Mouse (Mus musculus) left cerebral cortex, adult 9 months (tissue): Measurements from ENCODE around the gene Ripply2.
"Not testable (repeated sequence)": the region's sequence is repeated elsewhere in the genome, so short reads cannot be mapped to it uniquely, and the experiment has no call there.

Experiments
- DNase-seq, 2 experiments: peaks; one replicate each; pipeline ENCODE4 v3.0.0; 2022; ENCODE audit warnings: low spot score in 2 of 2

The Ripply2 gene

DNA sequence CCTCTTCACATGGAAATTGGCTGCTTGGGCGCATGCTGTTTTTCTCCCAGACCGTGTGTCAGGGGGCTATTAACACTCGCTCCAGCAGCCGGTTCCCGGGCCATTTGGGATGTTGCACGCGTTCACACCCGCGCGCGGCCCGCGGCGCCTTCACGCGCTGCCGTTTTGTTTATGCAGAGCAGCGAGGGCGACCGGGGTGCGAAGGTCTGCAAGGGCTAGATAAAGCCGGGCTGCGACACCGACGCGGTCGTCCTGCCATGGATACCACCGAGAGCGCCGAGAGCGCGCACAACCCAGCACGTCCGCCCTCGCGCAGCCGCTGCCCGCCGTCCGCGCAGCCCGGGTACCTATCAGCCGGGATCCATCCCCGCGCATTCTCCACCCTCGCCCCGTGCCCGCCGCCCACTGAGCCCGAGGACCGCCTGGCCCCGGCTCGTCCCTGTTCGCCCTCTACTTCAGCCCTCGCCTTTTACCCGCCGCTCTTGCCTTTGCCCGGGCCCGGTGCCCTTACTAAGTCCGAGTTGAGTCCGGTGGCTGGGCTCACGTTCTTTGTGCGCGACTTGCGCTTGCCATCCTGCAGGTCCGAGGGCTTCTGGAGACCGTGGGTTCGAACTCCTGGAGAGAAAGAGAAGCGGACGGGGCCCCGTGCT is at the start of gene Ripply2:
Gene Ripply2, plus strand, starts transcription at position 250 of the 650 bp plus-strand sequence.
- peak in 1 of 2 experiments; percentile 47 for DNase-seq

DNA sequence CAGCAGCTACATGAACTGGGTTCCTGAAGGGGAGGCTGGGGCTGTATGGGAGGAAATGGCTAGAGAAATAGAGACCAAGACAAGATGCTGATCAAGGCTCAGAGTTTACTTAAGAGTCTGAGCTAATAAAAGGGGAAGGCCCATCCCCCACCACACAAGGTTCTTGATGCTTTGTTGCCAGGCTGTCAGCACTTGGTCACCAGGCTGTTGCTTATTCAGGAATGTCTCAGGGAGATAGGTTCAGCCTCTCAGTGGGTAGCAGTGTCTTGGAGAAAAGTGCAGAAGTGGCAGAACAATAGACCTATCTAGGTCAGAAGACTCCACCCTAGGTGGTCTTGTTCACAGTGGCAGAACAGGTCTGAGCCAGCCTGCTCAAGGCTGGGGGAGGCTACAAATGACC is 42.9 kb upstream of the Ripply2 start:
- not testable (repeated sequence) for DNase-seq

GRCm38 (mm10) chr9:86973562-86973961 is 41.8 kb upstream of the Ripply2 start:
- DNase-seq = peak in 1 of 2 experiments; percentile 13

DNA sequence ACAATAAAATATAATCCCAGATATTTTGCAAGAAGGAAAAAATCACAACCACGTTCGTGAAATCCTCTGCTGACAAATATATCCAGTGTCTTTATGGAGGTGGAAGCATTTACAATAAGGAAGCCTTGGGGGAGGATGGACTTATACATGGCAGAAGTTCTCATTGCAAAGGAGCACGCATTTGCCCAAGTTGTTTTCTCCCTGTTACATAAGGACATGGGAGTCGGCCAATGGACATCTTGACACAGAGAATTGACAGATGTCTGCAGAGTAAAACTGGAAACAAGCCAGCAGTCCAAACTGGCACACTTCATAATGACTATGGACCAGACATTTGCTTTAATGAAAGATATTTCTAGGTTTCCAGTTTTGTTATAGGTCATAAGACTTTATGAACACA is 38.4 kb upstream of the Ripply2 start:
- peak in 1 of 2 experiments; percentile 7 for DNase-seq

- DNase-seq = no peak
Measured at GRCm38 (mm10) chr9:86978257-86978907, 37.0 kb upstream of the Ripply2 start.

- no peak for DNase-seq
Measured at GRCm38 (mm10) chr9:86980048-86980447, 35.3 kb upstream of the Ripply2 start.

DNA sequence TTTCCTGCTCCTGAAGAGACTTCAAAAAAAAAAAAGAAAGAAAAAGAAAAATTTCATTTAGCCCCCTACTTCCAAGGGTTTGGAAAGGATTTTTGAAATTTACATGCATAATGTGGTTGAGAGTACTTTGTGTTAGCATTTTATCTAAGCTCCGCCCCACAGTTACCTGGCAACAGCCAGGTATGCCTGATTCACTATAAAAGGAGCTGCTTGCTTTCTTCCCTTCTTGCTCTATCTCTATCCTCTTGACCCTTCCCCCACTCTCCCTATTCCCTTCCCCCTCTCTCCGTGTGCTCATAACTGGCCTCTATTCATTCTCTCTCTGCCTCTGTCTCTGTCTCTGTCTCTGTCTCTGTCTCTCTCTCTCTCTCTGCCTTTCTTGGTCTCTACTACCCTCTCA is 34.4 kb upstream of the Ripply2 start:
- DNase-seq = no peak

GRCm38 (mm10) chr9:86981551-86981950 is 33.8 kb upstream of the Ripply2 start:
- DNase-seq = no peak

GRCm38 (mm10) chr9:86984583-86984982 is 30.8 kb upstream of the Ripply2 start:
- no peak for DNase-seq

DNA sequence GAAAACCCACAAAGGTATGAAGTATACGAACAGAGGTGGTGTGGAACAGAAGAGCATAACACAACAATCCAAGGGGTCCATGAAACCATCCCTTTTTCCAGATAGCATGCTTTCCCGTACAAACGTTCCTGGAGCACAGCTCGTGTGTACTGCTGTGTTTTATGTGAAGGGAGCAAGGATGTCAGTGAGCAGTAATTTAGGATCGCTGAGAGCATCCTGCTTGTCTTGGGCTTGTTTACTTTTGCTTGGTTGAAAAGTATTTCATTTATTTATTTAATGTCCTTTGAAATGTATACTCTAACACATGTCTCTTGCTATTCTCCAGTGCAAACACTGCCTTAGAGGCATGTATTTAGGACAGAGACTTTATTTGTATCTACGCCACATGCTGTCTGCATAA is 30.2 kb upstream of the Ripply2 start:
- DNase-seq = no peak

DNA sequence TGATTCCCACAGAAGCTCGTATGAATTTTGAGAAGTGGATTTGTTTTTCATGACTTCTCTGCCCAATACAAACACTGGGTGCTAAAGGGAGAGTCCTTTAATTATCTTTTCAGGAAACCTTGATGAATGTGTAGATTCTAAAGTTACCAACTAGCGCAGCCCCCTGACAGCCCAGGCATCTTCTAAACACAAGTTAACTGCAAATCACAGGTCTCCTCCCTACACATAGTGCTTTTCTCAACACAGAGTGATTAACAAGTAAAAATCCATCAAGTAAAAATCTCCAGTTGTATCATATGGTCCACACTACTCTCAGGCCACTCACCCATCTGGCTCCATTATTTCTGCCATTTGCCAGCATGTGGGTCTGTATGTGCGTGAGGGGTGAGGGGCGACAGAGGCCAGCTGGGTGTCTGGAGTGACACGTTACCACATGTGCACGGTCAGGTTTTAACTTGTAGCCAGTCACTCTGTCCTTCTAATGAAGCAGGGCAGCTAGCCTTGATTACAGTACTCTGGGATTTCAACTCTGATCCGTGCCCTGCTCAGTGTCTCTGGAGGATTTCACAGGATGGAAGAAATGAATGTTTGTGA is 28.5 kb upstream of the Ripply2 start:
- DNase-seq = no peak

GRCm38 (mm10) chr9:86989822-86990221 is 25.5 kb upstream of the Ripply2 start:
- no peak for DNase-seq

DNA sequence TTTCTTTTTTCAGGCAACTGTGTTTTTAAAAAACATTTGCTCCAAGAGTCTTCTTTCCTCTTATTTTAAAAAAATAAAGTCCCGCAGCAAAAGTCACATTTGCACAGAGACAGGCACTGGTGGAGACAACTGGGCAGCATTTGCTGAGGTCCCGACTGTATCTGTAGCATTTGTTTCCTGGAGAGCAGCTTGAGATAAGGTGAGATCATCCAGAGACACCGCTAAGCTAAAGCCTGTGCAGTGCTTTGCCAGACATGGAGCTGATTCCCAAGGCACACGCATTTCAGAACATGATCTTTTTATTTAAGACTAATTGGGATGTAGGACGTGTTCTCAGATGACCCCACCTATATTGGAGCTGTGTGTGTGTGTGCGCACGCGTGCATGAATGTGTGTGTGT is 23.6 kb upstream of the Ripply2 start:
- DNase-seq = no peak

DNA sequence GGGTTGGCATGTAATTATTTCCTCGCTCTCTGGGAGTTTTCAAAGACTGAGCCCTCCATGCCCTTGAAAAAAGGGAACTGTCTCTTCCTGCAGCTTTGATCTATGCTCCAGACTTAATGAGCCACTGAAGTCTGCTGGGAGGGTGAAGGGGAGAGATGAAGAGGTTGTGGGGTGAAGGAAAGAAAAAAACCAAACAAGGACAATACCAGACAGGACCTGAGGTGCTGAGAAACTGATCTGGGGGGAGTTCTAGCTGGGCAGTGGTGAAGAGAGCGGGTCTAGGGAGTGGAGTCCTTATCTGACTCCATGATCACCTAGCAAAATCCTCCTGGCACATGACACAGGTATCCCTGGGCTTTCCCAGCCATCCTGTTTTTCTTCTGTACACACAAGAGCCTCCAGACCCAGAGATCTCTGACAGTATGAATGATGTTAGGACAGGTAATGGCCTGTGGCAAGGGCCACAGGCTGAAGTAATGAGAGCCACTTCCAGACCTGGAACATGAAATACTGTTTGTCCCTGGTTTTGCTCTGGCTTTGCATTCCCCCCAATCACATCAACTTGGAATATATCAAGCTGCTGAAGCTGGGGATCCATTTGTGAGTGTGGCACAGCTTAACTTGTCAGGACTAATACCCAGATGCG is 18.2 kb upstream of the Ripply2 start:
- no peak for DNase-seq

GRCm38 (mm10) chr9:86999956-87000582 is 15.3 kb upstream of the Ripply2 start:
- DNase-seq = peak; percentile 68 to 69

DNA sequence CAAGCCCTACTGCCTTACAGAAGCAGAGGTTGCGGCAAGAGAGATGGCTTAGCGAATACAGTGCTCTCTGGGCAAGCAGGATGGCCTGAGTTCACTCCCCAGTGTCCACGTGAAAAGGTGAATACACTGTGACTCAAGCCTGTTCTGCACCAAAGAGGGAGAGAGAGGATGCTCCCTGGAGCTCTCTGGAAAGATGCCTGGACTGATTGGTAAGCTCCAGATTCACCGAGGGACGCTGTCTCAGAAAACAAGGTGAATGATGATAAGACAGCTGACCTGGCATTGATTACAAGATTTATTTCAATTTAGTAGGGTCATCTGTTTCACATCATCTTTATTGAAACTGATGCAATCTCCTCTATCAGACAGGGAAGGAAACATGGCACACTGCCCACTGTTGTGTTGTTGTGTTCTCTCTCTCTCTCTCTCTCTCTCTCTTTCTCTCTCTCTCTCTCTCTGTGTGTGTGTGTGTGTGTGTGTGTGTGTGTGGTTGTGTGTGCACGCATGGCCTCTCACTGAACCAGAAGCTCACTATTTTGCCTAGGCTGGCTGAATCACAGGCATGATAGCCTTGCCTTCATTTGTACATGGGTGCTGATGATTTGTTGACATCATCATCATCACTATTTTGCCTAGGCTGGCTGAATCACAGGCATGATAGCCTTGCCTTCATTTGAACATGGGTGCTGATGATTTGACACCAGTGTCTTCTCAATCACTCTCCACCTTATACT is 10.5 kb upstream of the Ripply2 start:
- no peak for DNase-seq

DNA sequence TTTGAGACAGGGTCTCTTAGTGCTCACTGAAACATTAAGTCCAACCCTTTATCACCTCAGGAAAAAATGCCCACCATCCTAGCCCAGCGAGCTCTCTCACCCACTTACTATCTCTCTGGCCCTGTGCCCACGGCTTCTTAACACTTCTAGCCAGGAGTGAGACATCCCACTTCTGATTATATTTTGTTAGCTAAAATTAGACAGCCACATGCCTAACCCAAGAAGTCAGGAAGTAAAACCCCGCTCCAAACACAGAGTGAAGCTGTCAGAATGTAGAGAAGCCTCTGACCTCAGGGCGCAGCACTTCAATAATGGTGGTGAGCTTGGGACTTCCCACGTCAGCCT is 9.9 kb upstream of the Ripply2 start:
- DNase-seq = no peak

- no peak for DNase-seq
Measured at GRCm38 (mm10) chr9:87008507-87008906, 6.8 kb upstream of the Ripply2 start.

DNA sequence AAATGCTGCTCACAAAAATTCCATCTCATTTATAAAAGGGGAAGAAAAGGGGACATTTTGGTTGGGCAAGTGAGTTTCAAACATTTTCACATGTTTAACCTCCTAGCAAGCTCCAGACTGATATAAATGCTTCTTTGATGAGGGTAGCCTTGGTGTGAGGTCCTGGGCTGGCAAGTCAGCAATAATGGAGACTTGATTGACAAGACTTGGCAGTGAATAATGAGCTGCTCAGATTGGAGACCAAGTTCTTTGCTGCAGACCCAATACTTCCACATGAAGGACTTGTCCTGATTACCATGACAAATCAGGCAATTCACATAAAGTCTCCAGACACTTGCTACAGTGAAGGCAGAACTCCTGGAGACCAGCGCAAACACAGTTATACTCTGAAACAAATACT is 6.4 kb upstream of the Ripply2 start:
- DNase-seq = no peak

DNA sequence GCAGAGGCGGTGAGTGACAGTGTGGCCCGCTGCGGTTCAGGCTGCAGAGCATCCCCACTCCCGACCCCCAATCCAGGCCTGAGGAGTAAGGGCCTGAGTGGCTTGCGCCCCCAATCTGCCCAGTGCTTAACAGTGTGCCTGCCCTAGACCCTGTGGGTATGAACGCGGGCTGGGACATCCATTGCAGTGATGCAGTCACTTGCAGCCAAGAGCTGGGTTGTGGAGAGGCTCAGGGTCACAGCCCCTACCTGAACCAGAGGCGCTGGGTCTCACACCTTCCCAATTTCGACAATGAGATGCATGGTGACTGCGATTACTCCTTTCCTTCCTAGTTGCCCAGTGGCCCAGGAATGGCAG is 579 bp downstream of the Ripply2 start:
- DNase-seq = no peak

GRCm38 (mm10) chr9:87021778-87022523 is 6.6 kb downstream of the Ripply2 start, which contains the start of gene Cyb5r4:
TSS of gene Cyb5r4 (plus strand) at chr9:87022014.
- DNase-seq = peak; percentile 79 to 93
